Mouse (Mus musculus) frontal cortex, adult (tissue): Measurements from ENCODE around the gene Dgkd.
"Not testable (repeated sequence)": the region's sequence is repeated elsewhere in the genome, so short reads cannot be mapped to it uniquely, and the experiment has no call there.

ENCODE experiments used
- ATAC-seq: cut with Nextera tagmentation; 2 replicates; pipeline ENCODE4 v1.9.2; 2017; ENCODE audit warnings: mild to moderate bottlenecking, moderate library complexity, mixed read lengths; ENCODE audit not compliant: low TSS enrichment

The Dgkd gene

GRCm38 (mm10) chr1:87852892-87853600 is at the start of gene Dgkd:
Gene Dgkd (plus strand): TSS chr1:87853287.
- ATAC-seq, result peak; percentile 72

GRCm38 (mm10) chr1:87803576-87803975 is 49.5 kb upstream of the Dgkd start, which contains the start of gene Sag:
Gene Sag (plus strand): TSS chr1:87803680.
- no peak for ATAC-seq

GRCm38 (mm10) chr1:87807751-87808150 is 45.3 kb upstream of the Dgkd start:
- ATAC-seq, result no peak

GRCm38 (mm10) chr1:87811391-87811790 is 41.7 kb upstream of the Dgkd start:
- peak; percentile 59 for ATAC-seq

DNA sequence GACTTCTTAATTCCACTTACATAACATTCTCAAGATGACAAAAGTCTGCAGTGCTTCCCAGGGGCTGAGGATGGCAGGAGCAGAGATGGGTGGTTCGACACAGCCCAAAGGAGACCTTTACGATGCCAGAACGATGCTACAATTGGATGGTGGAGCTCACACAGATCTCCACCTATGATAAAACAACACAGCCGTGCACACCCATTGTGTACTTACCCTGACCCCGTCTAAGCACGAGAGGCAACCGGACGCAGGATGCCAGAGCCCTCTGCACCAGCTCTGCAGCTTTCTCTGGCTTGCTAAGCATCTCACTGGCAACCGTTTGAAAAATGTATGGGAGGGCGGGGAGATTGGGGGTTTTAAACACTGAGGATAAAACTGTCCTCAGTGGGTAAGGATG is 41.0 kb upstream of the Dgkd start:
- no peak for ATAC-seq

DNA sequence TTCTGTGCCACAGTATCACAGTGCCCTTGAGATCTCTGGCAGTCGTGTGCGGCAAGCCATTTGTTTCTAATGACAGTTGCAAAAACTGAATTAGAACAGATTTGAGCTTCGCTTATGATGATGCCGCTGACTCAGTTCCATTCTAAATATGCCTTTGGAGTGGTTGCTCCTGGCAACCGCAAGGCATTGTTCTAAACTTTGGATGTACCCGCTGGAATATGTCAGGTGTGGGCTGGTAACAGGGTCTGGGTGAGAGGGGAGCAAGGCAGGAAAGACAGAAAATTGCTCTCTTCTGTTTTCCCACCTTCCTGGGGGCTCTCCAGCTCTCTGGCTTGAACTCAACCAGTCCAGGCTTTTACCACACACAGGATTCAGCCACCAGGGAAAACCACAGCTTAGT is 39.9 kb upstream of the Dgkd start:
- ATAC-seq, result peak; percentile 73

DNA sequence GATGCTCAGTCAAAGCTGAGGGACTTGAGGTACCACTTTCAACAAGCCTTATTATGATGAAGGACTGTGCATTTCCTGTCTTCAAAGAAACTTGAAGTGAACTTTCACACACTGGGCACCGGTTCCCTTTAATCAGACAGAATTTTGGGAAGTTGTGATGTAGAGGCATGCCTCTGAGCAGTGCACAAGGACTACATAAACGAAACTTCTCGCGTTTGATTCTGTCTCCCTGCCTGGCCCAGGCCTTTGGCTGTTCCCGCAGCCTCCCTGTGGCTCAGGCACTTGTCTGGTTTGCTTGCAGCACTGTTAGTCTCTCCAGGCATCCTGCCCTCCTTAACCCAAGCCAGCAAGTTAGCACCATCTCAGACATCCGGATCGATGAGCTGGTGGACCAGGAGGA is 39.4 kb upstream of the Dgkd start:
- ATAC-seq, result peak; percentile 4; the same call in 1 of the 2 replicates

DNA sequence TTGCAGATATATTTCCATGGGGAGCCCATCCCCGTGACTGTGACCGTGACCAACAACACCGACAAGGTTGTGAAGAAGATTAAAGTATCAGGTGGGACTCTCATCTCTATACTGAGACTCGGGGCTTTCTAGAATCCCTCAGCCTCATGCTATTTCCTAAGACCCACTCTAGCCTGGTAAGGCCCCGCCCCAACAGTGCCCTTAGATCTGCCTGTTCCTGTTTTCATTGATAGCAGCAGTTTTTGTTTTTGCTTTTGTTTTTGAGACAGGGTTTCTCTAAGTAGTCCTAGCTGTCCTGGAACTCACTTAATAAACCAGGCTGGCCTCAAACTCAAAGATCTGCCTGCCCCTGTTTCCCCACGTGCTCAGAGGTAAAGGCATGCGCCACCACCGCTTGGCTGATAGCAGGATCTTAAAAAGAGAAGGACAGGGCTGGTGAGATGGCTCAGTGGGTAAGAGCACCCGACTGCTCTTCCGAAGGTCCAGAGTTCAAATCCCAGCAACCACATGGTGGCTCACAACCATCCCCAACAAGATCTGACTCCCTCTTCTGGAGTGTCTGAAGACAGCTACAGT is 28.6 kb upstream of the Dgkd start:
- ATAC-seq, result no peak

DNA sequence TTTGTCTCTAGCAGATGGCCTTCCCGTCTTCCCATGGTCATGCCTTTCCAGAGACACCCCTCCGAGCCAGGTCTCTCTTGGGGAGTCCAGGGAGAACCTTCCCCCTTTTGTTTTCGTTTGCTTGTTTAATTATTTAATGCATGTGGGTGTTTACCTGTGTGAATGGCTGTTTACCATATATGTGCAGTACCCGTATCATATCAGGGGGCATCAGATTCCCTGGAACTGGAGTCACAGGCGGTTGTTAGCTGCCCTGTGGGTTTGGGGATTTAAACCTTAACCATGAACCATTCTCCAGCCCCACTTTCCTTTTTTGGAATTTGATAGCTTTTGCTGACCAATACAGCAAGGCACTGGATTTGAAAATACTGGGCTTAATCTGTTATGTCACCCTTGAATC is 27.8 kb upstream of the Dgkd start:
- ATAC-seq, result no peak

- ATAC-seq, result no peak
These were observed 27.1 kb upstream of the Dgkd start for GRCm38 (mm10) chr1:87825991-87826390.

DNA sequence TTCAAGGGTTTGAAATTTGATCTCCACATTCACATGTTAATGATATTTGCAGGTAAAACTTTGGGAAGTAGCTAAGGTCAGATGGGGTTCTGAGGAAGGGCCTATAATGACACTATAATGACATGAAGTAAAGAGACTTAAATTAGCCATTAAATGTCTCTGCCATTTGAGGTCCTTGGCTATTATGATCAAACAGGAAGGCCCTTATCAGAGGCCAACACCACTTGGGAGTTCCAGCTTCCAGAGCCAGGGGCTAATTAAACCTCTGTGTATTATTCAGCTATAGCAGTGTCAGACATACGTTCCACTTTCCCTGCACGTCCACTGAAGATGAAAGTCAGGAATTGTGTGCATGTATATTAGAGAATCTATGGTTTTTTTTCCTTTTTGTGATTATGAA is 26.6 kb upstream of the Dgkd start:
- ATAC-seq, result no peak

GRCm38 (mm10) chr1:87827476-87827875 is 25.6 kb upstream of the Dgkd start:
- not testable (repeated sequence) for ATAC-seq

DNA sequence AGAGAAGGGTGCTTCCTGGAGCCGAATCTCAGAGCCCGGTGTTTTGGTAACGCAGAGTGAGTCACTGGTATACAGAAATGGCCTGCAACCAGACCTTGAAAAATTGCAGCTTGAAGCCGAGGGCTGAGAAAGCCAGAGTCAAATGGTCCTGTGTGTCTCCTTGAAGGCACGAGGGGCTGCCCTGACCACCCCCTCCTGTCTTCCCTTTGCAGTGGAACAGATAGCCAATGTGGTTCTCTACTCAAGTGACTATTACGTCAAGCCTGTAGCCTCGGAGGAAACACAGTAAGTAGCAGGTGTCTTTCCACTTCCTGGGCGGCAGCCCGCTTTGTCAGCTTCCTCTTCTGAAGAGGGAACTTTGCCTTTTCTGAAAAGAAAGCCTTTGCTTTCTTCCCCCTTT is 24.9 kb upstream of the Dgkd start:
- ATAC-seq, result peak; percentile 38; the same call in 1 of the 2 replicates

- no peak for ATAC-seq
These were observed 24.0 kb upstream of the Dgkd start for GRCm38 (mm10) chr1:87828926-87829580.

- ATAC-seq, result no peak
These were observed 23.4 kb upstream of the Dgkd start for GRCm38 (mm10) chr1:87829621-87830211.

- no peak for ATAC-seq
These were observed 16.6 kb upstream of the Dgkd start for GRCm38 (mm10) chr1:87836453-87836852.

DNA sequence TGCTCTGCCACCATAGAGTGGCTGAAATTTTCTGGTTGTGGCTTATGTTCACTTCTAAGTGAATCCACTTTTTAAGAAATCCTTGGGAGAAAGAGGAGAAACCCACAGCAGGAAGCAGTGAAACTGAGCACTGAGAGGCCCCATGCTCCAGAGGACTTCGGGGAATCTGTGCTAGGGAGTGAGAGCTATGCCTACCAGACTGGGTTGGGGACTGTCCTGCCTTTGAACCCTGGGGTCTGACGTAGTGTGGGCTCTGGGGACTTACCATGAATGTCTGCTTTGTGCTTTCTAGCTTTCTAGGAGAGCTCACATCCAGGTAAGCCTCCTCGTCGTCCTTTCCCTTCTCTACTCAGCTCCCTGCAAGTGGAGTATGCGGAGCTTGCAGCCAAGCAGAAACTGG is 16.1 kb upstream of the Dgkd start:
- ATAC-seq, result no peak

- no peak for ATAC-seq
These were observed 12.5 kb upstream of the Dgkd start for GRCm38 (mm10) chr1:87840411-87841208.

- ATAC-seq, result peak; percentile 55; the same call in 1 of the 2 replicates
These were observed 6.1 kb upstream of the Dgkd start for GRCm38 (mm10) chr1:87846801-87847474.

- ATAC-seq, result no peak
These were observed 5.5 kb upstream of the Dgkd start for GRCm38 (mm10) chr1:87847475-87848168.
